Mouse (Mus musculus) heart, adult 2 months (tissue): ENCODE results near the gene P2rx4.

Experiments
- CTCF ChIP-seq: fragments of 200-600 bp; IDR thresholded peaks from 2 replicates; pipeline ENCODE4 v1.8.1; 2022; ENCODE audit warnings: antibody characterized with exemption, mild to moderate bottlenecking, moderate library complexity
- POLR2A ChIP-seq: fragments of 200-500 bp; IDR thresholded peaks from 2 replicates; pipeline ENCODE4 v1.6.1; 2011; ENCODE audit warnings: mild to moderate bottlenecking, low read depth, low read length, control low read depth; ENCODE audit not compliant: insufficient read depth

DNA sequence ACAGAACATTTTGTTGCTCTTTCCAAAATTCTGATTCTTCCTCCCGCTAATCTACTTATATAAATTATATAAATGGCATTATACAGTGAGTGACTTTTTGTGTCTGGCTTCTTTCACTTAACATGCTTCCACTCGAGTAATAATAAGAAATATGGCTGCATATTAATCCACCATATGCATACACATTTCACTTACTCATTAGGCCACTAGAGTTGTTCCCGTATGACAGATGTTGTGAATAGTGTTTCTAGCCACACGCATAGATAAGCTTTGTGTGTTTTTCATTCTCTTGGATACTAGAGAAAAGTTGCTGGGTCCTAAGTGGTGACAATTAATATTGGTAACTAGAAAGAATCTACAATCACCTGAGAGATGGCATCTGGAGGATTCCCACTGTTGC is 48.3 kb downstream of the P2rx4 start:
- TF ChIP-seq POLR2A = no peak
- no peak for TF ChIP-seq CTCF
